Mouse (Mus musculus): ENCODE data around the gene Cryzl2. TPM values are rescaled to one million over a fixed set of nuclear protein-coding genes. Genes with fewer than 3 reads are reported as not detected.

Cryzl2 gene
- total and polyA plus RNA-seq, 3 experiments: 0.04 to 0.12 TPM; not detected in 1

GRCm38 (mm10) chr1:157412454-157413369, 45.7 kb upstream of the Cryzl2 start, which contains the start of gene Rasal2 (continued):
- peak; percentile 65; the same call in 1 of the 2 replicates for TF ChIP-seq MEF2A (IDR thresholded peaks at IDR 0.05; ENCODE audit: extremely low read depth, insufficient replicate concordance, low read depth, low read length, poor library complexity, severe bottlenecking)
- peak; percentile 25; the same call in 1 of the 2 replicates for TF ChIP-seq NRF1 (IDR thresholded peaks at IDR 0.05; ENCODE audit: insufficient read depth, low read depth, low read length, poor library complexity, severe bottlenecking)
- TF ChIP-seq MXI1 (IDR thresholded peaks at IDR 0.05; ENCODE audit: low read depth, low read length): peak; percentile 95
- TF ChIP-seq USF1 (IDR thresholded peaks at IDR 0.05; ENCODE audit: low read depth, low read length): peak; percentile 64
- TF ChIP-seq MAFK (IDR thresholded peaks at IDR 0.05; ENCODE audit: borderline replicate concordance, low read depth, low read length): no peak

DNA sequence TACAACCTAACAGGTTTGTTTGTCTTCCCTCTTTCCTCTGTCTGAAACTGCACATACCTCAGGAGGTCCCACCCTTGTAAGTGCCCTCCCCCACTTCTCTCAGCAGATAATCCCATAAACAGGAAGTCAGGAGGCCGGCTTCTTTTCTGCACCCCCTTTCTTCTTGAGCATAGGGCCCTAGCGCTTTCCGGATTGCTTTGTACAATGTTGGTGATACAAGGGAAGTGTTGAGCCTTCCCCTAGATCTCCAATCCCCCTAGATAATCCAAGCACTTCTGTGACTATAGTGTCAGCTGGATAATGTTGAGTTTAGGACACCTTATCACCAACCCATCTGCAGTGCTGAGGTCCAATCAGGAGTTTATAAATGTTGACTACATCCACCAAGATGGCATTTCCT, 42.6 kb upstream of the Cryzl2 start:
- Histone ChIP-seq H3K27ac (ENCODE audit: control insufficient read depth, low read depth, low read length) (no peak overlapping the region), H3K79me2 (ENCODE audit: control insufficient read depth, insufficient read depth, low read length, poor library complexity) (peaks cover 7% of the 10 kb centered on the region; the same call in 1 of the 2 replicates), H3K4me3 (ENCODE audit: control insufficient read depth in 1 of 2, insufficient read depth in 1 of 2, low read depth in 2 of 2, low read length in 2 of 2) (no peak overlapping the region), H3K27me3 (ENCODE audit: control insufficient read depth in 1 of 2, insufficient read depth in 2 of 2, low read length in 2 of 2) (no peaks in the 10 kb centered on the region), H3K9ac (ENCODE audit: control insufficient read depth, low read depth, low read length, poor library complexity, severe bottlenecking) (no peak overlapping the region), H3K36me3 (ENCODE audit: control insufficient read depth in 1 of 2, insufficient read depth in 2 of 2, low read length in 2 of 2) (peaks cover 0 to 15% of the 10 kb centered on the region in 2 experiments; a peak in 2 of 4 replicates), H3K4me1 (ENCODE audit: control insufficient read depth in 1 of 2, insufficient read depth in 2 of 2, low read length in 2 of 2) (peaks cover 3 to 13% of the 10 kb centered on the region in 2 experiments), H3K9me3 (replicated peaks; ENCODE audit: insufficient read depth, low read length) (no peaks in the 10 kb centered on the region)
- peak; percentile 28 for DNase-seq (ENCODE audit: low read depth, low spot score)
- no peak for TF ChIP-seq RAD21 (IDR thresholded peaks at IDR 0.05; ENCODE audit: low read depth, low read length)
- no peak for TF ChIP-seq TBP (IDR thresholded peaks at IDR 0.05; ENCODE audit: low read depth, low read length)
- no peak for TF ChIP-seq TAL1 (IDR thresholded peaks at IDR 0.05; ENCODE audit: low read length)
- no peak for TF ChIP-seq ETS1 (IDR thresholded peaks at IDR 0.05; ENCODE audit: low read depth, low read length)
- TF ChIP-seq ZC3H11A (IDR thresholded peaks at IDR 0.05; ENCODE audit: low read depth, low read length): no peak
- no peak for TF ChIP-seq CHD2 (IDR thresholded peaks at IDR 0.05; ENCODE audit: low read length)
- no peak for TF ChIP-seq MYC (IDR thresholded peaks at IDR 0.05; ENCODE audit: low read depth, low read length)
- TF ChIP-seq CHD1 (IDR thresholded peaks at IDR 0.05; ENCODE audit: low read depth, low read length): no peak
- no peak for TF ChIP-seq JUND (IDR thresholded peaks at IDR 0.05; ENCODE audit: low read depth, low read length)
- no peak for TF ChIP-seq MEF2A (IDR thresholded peaks at IDR 0.05; ENCODE audit: extremely low read depth, insufficient replicate concordance, low read depth, low read length, poor library complexity, severe bottlenecking)
- TF ChIP-seq UBTF (IDR thresholded peaks at IDR 0.05; ENCODE audit: borderline replicate concordance, insufficient read depth, low read depth, low read length): no peak
- no peak for TF ChIP-seq MXI1 (IDR thresholded peaks at IDR 0.05; ENCODE audit: low read depth, low read length)
- no peak for TF ChIP-seq NELFE (IDR thresholded peaks at IDR 0.05; ENCODE audit: low read depth, low read length)
- TF ChIP-seq SMC3 (IDR thresholded peaks at IDR 0.05; ENCODE audit: low read depth, low read length): no peak

Measured in MEL (cell line).